Mouse (Mus musculus) limb, embryonic 10.5 days (tissue): ENCODE data around the gene Nebl. TPM values are rescaled to one million over a fixed set of nuclear protein-coding genes. Genes with fewer than 3 reads are reported as not detected.

Source experiments
- DNase-seq: peaks from one replicate; pipeline ENCODE4 v3.0.0-alpha.2; 2017; ENCODE audit warnings: low spot score
- H3K27ac ChIP-seq: fragments of 300-500 bp; sonication (generic); 2 replicates; pipeline ENCODE4 v1.5.1; 2016; ENCODE audit warnings: mild to moderate bottlenecking
- H3K27me3 ChIP-seq: fragments of 300-500 bp; sonication (generic); 2 replicates; pipeline ENCODE4 v1.6.1; 2016; ENCODE audit warnings: low read depth, mild to moderate bottlenecking; ENCODE audit not compliant: poor library complexity, severe bottlenecking
- H3K36me3 ChIP-seq: fragments of 300-500 bp; sonication (generic); 2 replicates; pipeline ENCODE4 v1.6.1; 2016; ENCODE audit warnings: mild to moderate bottlenecking, moderate library complexity
- H3K4me1 ChIP-seq: fragments of 300-500 bp; sonication (generic); 2 replicates; pipeline ENCODE4 v1.6.1; 2016
- H3K4me3 ChIP-seq: fragments of 300-500 bp; sonication (generic); 2 replicates; pipeline ENCODE4 v1.5.1; 2016; ENCODE audit warnings: mild to moderate bottlenecking, moderate library complexity
- H3K9me3 ChIP-seq: fragments of 300-500 bp; sonication (generic); replicated peaks from 2 replicates; pipeline ENCODE4 v1.6.1; 2016; ENCODE audit warnings: mild to moderate bottlenecking
- WGBS: fragments of 180-500 bp; shearing (Covaris S2); methylation state at CpG from one replicate; pipeline ENCODE4 v1.1.7; 2016; 5-methylcytosine and 5-hydroxymethylcytosine counted together
- polyA plus RNA-seq: library from polyadenylated mRNA; unstranded; fragments of >200 nt; fragmentation: Nextera tagmentation; extraction: Ambion mirVana; gene quantifications from 2 replicates; pipeline ENCODE4 v1.2.1, GENCODE M21; 2016

The Nebl gene
- polyA plus RNA-seq, 1 experiment from 2014 or later, result 4.7 TPM

DNA sequence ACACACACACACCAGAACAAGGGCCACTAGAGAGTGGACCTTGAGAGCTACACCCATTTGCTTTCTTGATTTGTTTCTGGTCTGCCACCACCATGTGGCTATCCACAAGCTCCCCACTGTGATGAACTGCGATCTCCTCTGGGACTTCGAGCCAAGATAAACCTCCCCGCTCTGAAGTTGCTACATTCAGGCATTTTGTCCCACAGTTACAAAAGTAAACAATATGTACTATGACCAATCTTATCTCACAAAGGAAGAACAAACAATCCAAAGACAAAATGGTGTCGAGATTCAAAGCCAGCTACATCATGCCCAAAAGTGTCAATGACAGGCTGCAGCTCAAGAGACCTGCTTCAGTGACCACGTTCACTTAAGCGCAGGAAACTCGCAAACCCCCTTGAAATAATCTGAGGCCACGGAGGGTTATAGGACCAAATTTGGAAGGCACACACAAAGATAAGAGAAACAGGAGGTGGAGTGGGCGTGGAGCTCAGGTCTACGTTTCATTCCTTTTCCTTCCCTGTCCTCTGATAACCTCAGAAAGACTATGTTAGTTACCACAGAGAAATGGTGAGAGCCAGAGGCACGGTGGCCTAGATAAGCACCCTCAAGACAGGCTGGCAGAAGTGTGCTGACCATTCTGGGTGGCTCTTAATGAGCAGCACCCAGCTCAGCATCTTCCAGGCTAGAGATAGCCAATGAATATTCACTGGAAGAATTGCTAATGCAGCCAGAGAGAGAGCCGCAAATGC, 7.8 kb downstream of the Nebl start:
- H3K4me1 ChIP-seq, result peaks cover 6% of the 10 kb centered on the region; the same call in 1 of the 2 replicates
- H3K27me3 ChIP-seq, result peaks cover 7% of the 10 kb centered on the region; the same call in 1 of the 2 replicates
- DNase-seq, result no peak
- no peaks in the 10 kb centered on the region for H3K9me3 ChIP-seq
- no peak overlapping the region for H3K27ac ChIP-seq
- no peaks in the 10 kb centered on the region for H3K36me3 ChIP-seq
- H3K4me3 ChIP-seq, result no peak overlapping the region
- 81% methylated on average over 12 of the region's 12 CpGs for WGBS

DNA sequence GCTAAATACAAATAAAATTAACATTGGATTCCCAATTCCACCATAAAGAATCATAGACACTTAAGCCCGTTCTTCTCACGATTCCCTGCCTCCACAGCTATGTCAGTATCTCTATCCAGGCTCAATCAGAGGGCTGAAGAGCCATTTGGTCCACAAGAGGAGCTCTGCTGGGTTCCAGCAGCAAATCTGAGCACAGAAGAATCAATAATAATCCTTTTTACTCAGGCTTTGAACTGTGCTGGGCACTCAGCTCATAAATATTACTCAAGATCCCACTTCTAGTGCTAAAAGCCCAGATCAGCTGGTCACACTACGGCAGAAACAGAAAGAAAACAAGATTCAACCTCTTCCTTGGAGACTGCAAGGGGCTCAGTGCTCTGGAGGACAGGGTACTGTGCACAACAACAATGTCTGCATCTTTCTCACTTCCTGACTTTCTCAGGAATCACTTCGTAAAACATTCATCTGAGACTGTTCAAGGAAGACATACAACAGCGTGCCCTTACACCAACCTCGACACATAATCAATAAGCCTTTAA, 10.0 kb downstream of the Nebl start:
- Histone ChIP-seq H3K27ac (no peak overlapping the region), H3K4me3 (no peak overlapping the region), H3K9me3 (no peaks in the 10 kb centered on the region), H3K27me3 (no peaks in the 10 kb centered on the region), H3K4me1 (peaks cover 11% of the 10 kb centered on the region; the same call in 1 of the 2 replicates), H3K36me3 (no peaks in the 10 kb centered on the region)
- WGBS, result 54% methylated on average over 6 of the region's 6 CpGs
- no peak for DNase-seq

DNA sequence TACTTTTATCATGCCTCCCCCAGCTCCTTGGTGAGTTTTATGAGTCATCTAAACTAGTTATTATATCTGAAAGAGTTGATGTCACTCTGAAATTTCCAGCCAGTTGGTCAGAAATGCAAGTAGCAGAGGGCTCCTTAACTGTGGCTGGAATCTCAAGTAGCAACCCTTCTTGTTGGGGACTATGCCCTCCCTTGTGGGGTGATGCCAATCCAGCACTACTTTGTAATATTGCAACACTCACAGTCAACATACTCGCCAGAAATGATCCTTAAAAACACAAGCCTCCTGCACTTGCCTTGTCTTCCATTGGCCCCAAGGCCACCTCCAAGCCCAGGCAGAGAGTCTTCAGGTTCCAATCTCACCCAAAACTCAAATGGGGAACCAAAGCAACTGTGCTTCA, 13.0 kb downstream of the Nebl start:
- Histone ChIP-seq H3K27me3 (no peaks in the 10 kb centered on the region), H3K4me3 (no peak overlapping the region), H3K4me1 (peaks cover 14% of the 10 kb centered on the region), H3K36me3 (no peaks in the 10 kb centered on the region), H3K9me3 (no peaks in the 10 kb centered on the region), H3K27ac (no peak overlapping the region)
- DNase-seq, result no peak
- WGBS, result 82% methylated on average over 1 of the region's 1 CpGs

DNA sequence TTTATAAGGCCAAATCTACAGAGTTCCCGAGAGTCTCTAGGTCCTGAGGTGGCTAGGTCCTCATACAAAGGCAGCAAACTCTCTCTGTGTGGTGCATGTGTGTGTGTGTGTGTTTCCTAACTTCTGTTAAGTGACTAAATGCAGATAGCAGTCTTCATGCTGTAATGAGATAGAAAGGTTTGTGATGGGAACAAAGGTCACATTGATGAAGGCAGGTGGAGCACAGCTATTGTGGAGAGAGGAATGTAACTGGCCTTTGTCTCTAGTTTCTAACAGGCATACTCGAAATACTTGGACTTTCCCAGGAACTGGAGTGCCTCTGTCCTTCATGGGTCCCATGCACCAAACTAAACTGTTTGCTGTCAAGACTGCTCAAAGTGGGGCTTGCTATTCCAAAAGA, 14.1 kb downstream of the Nebl start:
- H3K4me1 ChIP-seq, result peaks cover 14% of the 10 kb centered on the region
- no peak for DNase-seq
- WGBS, result 88% methylated on average over 2 of the region's 2 CpGs
- no peaks in the 10 kb centered on the region for H3K9me3 ChIP-seq
- no peaks in the 10 kb centered on the region for H3K27me3 ChIP-seq
- no peaks in the 10 kb centered on the region for H3K36me3 ChIP-seq
- H3K27ac ChIP-seq, result no peak overlapping the region
- H3K4me3 ChIP-seq, result no peak overlapping the region

DNA sequence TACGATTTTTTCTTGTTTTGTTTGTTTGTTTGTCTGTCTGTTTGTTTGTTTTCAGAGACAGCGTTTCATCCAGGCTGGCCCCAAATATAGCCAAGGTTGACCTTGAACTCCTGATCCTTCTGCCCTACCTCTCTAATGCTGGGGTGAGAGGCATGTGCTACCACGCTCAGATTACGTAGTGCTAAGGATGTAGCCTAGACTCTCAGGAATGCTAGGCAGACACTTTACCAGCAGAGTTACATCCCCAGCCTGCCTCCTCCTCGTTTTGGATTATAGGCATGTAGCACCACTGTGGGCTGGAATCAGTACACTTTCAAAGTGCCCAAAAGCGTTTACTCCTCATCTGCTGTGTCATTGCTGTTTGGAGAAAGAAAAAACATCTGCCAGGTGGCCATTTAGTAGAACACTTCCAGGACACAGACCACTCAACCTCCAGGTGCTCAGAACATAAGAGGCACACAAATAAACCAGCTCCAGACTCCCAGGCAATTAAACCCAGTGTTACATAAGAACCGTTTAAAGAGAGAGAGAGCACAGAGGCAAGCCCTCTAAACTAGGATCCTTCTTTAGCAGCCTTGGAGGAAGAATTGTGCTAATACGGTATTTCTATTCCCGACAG, 16.0 kb downstream of the Nebl start:
- Histone ChIP-seq H3K4me3 (no peak overlapping the region), H3K36me3 (no peaks in the 10 kb centered on the region), H3K27ac (no peak overlapping the region), H3K9me3 (no peaks in the 10 kb centered on the region), H3K4me1 (peaks cover 9% of the 10 kb centered on the region), H3K27me3 (no peaks in the 10 kb centered on the region)
- DNase-seq, result no peak
- WGBS, result 74% methylated on average over 9 of the region's 9 CpGs

DNA sequence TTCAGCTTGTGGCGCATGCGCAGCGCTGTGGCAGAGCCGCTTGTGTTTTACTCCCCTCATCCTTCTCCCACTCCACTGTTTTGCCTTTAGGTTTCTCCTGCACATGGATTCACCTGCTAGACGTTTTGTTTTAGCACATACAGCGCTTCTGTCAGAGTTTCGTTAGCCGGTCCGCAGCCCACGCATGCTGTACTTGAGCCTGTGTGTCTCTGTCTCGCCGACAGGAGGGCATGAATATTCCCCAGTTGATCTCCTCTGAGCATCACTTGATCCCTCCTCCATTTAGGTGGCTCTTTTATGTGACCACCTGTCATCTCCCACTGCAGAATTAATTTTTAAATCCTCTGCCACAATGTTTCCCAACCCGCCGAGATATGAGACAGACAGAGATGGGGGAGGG, 16.6 kb downstream of the Nebl start:
- Histone ChIP-seq H3K4me1 (peaks cover 9% of the 10 kb centered on the region), H3K9me3 (no peaks in the 10 kb centered on the region), H3K27me3 (no peaks in the 10 kb centered on the region), H3K36me3 (no peaks in the 10 kb centered on the region), H3K4me3 (no peak overlapping the region), H3K27ac (no peak overlapping the region)
- DNase-seq, result no peak
- WGBS, result 90% methylated on average over 14 of the region's 14 CpGs

DNA sequence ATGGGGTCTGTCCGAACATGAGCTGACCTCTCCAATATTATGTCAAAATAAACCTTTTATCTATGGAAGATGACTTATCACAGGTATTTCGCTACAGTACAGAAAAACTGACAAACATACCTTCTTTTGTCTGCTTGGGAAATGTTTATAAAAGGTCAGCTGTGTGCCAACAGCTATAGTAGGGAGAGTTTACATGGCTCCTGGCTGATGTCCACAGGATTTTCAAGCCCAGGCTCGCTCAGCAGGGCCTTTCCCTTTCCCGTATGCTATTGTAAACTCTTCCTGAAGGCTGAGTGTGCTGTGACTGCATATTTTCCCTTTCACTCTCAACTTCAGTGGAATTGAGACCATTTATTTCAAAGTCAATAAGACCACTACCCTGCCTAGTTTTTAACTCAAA, 17.1 kb downstream of the Nebl start:
- H3K36me3 ChIP-seq, result no peaks in the 10 kb centered on the region
- no peak overlapping the region for H3K4me3 ChIP-seq
- H3K27me3 ChIP-seq, result no peaks in the 10 kb centered on the region
- DNase-seq, result no peak
- H3K27ac ChIP-seq, result no peak overlapping the region
- H3K4me1 ChIP-seq, result peaks cover 9% of the 10 kb centered on the region
- WGBS, result 69% methylated on average over 4 of the region's 4 CpGs
- H3K9me3 ChIP-seq, result no peaks in the 10 kb centered on the region

DNA sequence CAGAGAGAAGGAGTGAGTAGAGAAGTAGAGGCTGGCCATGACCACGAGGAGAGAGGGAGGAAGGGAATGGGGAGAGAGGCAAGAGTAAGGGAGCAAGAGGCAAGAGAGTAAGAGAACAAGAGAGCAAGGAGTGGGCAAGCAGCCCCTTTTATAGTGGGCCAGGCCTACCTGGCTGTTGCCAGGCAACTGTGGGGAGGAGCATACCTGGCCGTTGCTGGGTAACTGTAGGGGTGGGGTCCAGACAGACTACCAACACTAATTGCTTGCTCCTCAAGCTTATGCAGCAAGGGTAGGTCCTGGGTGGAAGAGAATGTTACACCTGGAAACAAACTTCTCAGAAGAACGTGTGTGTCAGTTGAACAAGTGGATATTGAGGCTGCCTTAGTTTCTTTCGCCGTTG, 20.0 kb downstream of the Nebl start:
- Histone ChIP-seq H3K27ac (no peak overlapping the region), H3K4me3 (no peak overlapping the region), H3K36me3 (no peaks in the 10 kb centered on the region), H3K27me3 (no peaks in the 10 kb centered on the region), H3K9me3 (no peaks in the 10 kb centered on the region), H3K4me1 (peaks cover 4% of the 10 kb centered on the region)
- DNase-seq, result no peak
- 90% methylated on average over 5 of the region's 5 CpGs for WGBS

DNA sequence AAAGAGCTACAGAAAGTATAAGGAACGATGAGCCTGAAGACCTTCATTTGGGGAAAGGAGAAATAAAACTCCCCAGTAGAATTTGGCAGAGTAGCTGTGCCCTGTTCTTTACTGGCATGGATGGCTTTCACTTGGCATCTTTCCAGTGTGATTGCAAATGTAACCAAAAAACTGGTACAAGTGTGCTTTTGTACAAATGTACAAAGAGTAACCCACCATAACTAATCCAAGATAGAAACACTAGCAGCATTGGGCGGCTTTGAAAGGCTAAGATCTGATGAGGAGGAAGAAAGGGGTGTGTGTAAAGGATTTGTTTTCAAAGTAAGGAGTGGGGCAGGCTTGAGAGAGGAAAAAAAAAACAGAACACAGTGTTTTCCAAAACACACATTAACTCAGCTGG, 21.2 kb downstream of the Nebl start:
- Histone ChIP-seq H3K27ac (no peak overlapping the region), H3K9me3 (no peaks in the 10 kb centered on the region), H3K27me3 (no peaks in the 10 kb centered on the region), H3K4me3 (no peak overlapping the region), H3K4me1 (peaks cover 8% of the 10 kb centered on the region), H3K36me3 (no peaks in the 10 kb centered on the region)
- no peak for DNase-seq
- WGBS, result 84% methylated on average over 2 of the region's 2 CpGs

DNA sequence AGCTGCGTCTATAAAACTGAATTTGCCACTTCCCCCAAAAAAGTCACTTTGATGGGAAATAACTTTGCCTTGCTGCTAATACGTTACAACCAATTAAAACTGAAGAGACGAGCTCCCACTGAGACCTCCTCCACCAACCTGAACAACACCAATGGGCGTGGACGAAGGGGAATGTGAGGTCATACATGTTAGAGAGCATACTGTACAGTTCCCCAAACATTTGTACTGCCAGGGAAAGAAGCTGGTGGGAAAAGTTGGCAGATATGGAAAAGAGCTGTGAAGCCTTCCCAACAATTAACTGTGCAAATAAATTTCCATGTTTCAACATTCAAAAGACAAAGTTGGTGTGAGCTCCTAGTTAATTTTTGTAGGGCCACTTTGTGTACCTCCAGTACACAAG, 25.3 kb downstream of the Nebl start:
- Histone ChIP-seq H3K36me3 (no peaks in the 10 kb centered on the region), H3K27me3 (no peaks in the 10 kb centered on the region), H3K9me3 (no peaks in the 10 kb centered on the region), H3K4me3 (no peak overlapping the region), H3K4me1 (peaks cover 18% of the 10 kb centered on the region), H3K27ac (no peak overlapping the region)
- WGBS, result 72% methylated on average over 5 of the region's 5 CpGs
- DNase-seq, result no peak

DNA sequence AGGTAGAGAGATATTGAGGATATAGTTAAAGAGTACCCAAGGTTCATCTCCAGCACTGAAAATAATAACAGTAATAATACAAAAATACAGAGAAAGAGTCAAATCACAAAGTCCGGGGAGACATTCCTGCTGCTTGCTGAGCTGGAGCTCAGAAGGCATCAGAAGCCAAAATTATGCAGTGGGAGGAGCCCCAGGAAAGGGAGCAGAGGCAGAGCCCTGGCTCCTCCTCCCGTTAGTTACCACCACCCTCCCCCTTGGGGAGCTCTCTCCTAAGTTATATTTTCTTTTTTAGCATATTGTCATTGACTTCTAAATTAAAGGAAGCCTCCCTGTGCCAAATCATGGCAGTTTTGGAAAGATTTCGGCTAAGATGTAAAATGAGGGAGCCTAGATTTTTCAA, 25.8 kb downstream of the Nebl start:
- H3K4me3 ChIP-seq, result no peak overlapping the region
- no peaks in the 10 kb centered on the region for H3K9me3 ChIP-seq
- no peak for DNase-seq
- H3K36me3 ChIP-seq, result no peaks in the 10 kb centered on the region
- 73% methylated on average over 3 of the region's 3 CpGs for WGBS
- no peaks in the 10 kb centered on the region for H3K27me3 ChIP-seq
- no peak overlapping the region for H3K27ac ChIP-seq
- peaks cover 18% of the 10 kb centered on the region for H3K4me1 ChIP-seq

DNA sequence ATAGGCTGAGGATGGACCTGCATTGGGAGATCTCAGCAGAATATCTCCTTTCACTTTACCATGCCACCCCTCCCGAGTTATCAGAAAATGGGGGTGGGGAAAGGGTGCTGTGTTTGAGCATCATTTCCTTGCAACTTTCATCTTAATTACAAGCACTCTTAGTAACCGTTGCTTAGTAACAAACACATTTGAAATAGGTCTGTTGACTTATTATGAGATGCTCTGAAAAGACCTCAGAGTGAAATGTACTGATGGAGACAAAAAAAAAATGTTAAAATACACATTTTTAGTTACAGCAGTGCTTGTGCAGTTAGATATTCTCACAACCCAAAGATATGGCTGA, 28.1 kb downstream of the Nebl start:
- WGBS, result 78% methylated on average over 2 of the region's 2 CpGs
- Histone ChIP-seq H3K4me3 (no peak overlapping the region), H3K27ac (0 out of 2 replicates have a peak overlapping the region, but pooled peaks have one; percentile 34), H3K4me1 (peaks cover 18% of the 10 kb centered on the region), H3K9me3 (no peaks in the 10 kb centered on the region), H3K27me3 (no peaks in the 10 kb centered on the region), H3K36me3 (no peaks in the 10 kb centered on the region)
- no peak for DNase-seq

DNA sequence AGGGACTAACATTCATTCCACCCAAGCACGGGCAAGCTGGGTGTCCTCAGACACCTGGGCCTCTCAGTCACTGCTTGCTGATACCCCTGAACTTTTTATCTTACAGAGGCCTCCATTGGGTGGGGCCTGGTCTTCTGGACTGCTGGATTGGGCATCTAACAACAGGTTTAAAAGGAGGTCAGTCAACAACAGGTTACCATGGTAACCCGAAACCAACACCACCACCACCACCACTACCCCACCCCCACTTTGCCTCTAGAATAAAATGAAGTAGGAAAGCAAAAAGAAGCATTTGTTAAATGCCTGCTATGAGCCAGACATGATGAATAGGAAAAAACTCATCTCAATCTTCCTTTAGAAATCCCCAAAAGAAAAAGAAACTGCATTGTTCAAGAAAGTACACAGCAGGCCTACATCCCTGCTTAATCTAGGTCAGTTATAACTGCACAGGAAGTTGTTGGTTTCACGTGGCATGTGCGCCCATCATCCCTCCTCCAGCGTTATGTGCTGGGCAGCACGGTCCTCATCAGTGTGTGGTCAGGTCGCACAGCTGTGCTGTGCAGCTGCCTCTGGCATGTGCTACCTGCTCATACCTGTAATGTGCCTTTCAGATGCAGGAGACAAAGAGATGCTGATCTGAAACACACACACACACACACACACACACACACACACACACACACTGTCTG, 28.6 kb downstream of the Nebl start:
- Histone ChIP-seq H3K36me3 (no peaks in the 10 kb centered on the region), H3K4me1 (peaks cover 18% of the 10 kb centered on the region), H3K27me3 (no peaks in the 10 kb centered on the region), H3K27ac (peak overlapping the region; percentile 34; the same call in 1 of the 2 replicates), H3K9me3 (no peaks in the 10 kb centered on the region), H3K4me3 (no peak overlapping the region)
- DNase-seq, result no peak
- 66% methylated on average over 7 of the region's 7 CpGs for WGBS
